Mouse (Mus musculus) stomach, postnatal 0 days (tissue): Measurements from ENCODE around the gene Wfdc3.

Source experiments
- CTCF ChIP-seq: IDR thresholded peaks from 2 replicates; pipeline ENCODE4 v1.5.1; 2016; ENCODE audit warnings: antibody characterized with exemption, low read depth, mild to moderate bottlenecking, moderate library complexity
- EP300 ChIP-seq: optimal IDR thresholded peaks from 2 replicates; pipeline ENCODE3; 2016; ENCODE audit warnings: antibody characterized with exemption

GRCm38 (mm10) chr2:164773229-164773988, 27.7 kb upstream of the Wfdc3 start:
- TF ChIP-seq CTCF (no peak), EP300 (no peak)
